Mouse (Mus musculus) hindbrain, embryonic 11.5 days (tissue): Measurements from ENCODE around the gene Evl. TPM values are rescaled to one million over a fixed set of nuclear protein-coding genes. Genes with fewer than 3 reads are reported as not detected.

ENCODE experiments used
- ATAC-seq: fragments of 200-750 bp; cut with Nextera tagmentation; 2 replicates; pipeline ENCODE4 v1.8.0; 2017; ENCODE audit warnings: mild to moderate bottlenecking, moderate TSS enrichment, moderate library complexity; ENCODE audit not compliant: low FRiP score
- DNase-seq: peaks from one replicate; pipeline ENCODE4 v3.0.0-alpha.2; 2015; ENCODE audit warnings: low spot score
- H3K27ac ChIP-seq: fragments of 300-500 bp; sonication (generic); 2 replicates; pipeline ENCODE4 v1.5.1; 2014; ENCODE audit warnings: mild to moderate bottlenecking, low read depth, low read length
- H3K27me3 ChIP-seq: fragments of 300-500 bp; sonication (generic); 2 replicates; pipeline ENCODE4 v1.6.1; 2014; ENCODE audit warnings: mild to moderate bottlenecking, low read length, moderate library complexity, mixed read lengths; ENCODE audit not compliant: control insufficient read depth, insufficient read depth
- H3K36me3 ChIP-seq: fragments of 300-500 bp; sonication (generic); 2 replicates; pipeline ENCODE4 v1.6.1; 2014; ENCODE audit warnings: mild to moderate bottlenecking, low read length, moderate library complexity, mixed read lengths; ENCODE audit not compliant: control insufficient read depth, insufficient read depth
- H3K4me1 ChIP-seq: fragments of 300-500 bp; sonication (generic); replicated peaks from 2 replicates; pipeline ENCODE4 v1.6.1; 2014; ENCODE audit warnings: low read length, mixed read lengths; ENCODE audit not compliant: control insufficient read depth, insufficient read depth
- H3K4me2 ChIP-seq: fragments of 300-500 bp; sonication (generic); replicated peaks from 2 replicates; pipeline ENCODE4 v1.6.1; 2014; ENCODE audit warnings: mild to moderate bottlenecking, low read depth, low read length
- H3K4me3 ChIP-seq: fragments of 300-500 bp; sonication (generic); 2 replicates; pipeline ENCODE4 v1.5.1; 2014; ENCODE audit warnings: low read depth, low read length
- H3K9ac ChIP-seq: fragments of 300-500 bp; sonication (generic); 2 replicates; pipeline ENCODE4 v1.6.1; 2014; ENCODE audit warnings: low read depth, low read length
- H3K9me3 ChIP-seq: fragments of 300-500 bp; sonication (generic); 2 replicates; pipeline ENCODE4 v1.6.1; 2016; ENCODE audit warnings: low read length; ENCODE audit not compliant: control insufficient read depth
- WGBS: fragments of 180-500 bp; shearing (Covaris S2); extraction: QIAGEN DNeasy Blood & Tissue Kit; methylation state at CpG from one replicate; pipeline ENCODE4 v1.1.7; 2014; 5-methylcytosine and 5-hydroxymethylcytosine counted together
- polyA plus RNA-seq: library from polyadenylated mRNA; unstranded; fragments of >200 nt; fragmentation: Nextera tagmentation; extraction: Ambion mirVana; gene quantifications from 2 replicates; pipeline ENCODE4 v1.2.1, GENCODE M21; 2014

The Evl gene
- polyA plus RNA-seq, 1 experiment from 2014 or later = 109 TPM

- no peak for ATAC-seq
- Histone ChIP-seq H3K9me3 (no peaks in the 10 kb centered on the region), H3K4me2 (no peak overlapping the region), H3K27ac (no peak overlapping the region), H3K36me3 (no peaks in the 10 kb centered on the region), H3K4me1 (no peaks in the 10 kb centered on the region), H3K9ac (no peak overlapping the region), H3K27me3 (no peaks in the 10 kb centered on the region), H3K4me3 (no peak overlapping the region)
- DNase-seq = no peak
These were observed 93.3 kb downstream of the Evl start for GRCm38 (mm10) chr12:108647784-108648183.

- no peaks in the 10 kb centered on the region for H3K27me3 ChIP-seq
- no peak overlapping the region for H3K4me3 ChIP-seq
- H3K4me1 ChIP-seq = no peaks in the 10 kb centered on the region
- ATAC-seq (no peak), DNase-seq (no peak)
- H3K9ac ChIP-seq = no peak overlapping the region
- H3K4me2 ChIP-seq = no peak overlapping the region
- 81% methylated on average over 7 of the region's 7 CpGs for WGBS
- no peaks in the 10 kb centered on the region for H3K9me3 ChIP-seq
- peaks cover 5% of the 10 kb centered on the region; the same call in 1 of the 2 replicates for H3K36me3 ChIP-seq
- no peak overlapping the region for H3K27ac ChIP-seq
These were observed 96.6 kb downstream of the Evl start for GRCm38 (mm10) chr12:108651053-108651660.

- no peaks in the 10 kb centered on the region for H3K4me1 ChIP-seq
- H3K9me3 ChIP-seq = no peaks in the 10 kb centered on the region
- peaks cover 5% of the 10 kb centered on the region; the same call in 1 of the 2 replicates for H3K36me3 ChIP-seq
- no peak overlapping the region for H3K4me2 ChIP-seq
- H3K9ac ChIP-seq = no peak overlapping the region
- DNase-seq = no peak
- whole genome bisulfite sequencing = 88% methylated on average over 11 of the region's 11 CpGs
- no peak overlapping the region for H3K27ac ChIP-seq
- H3K27me3 ChIP-seq = no peaks in the 10 kb centered on the region
- no peak for ATAC-seq
- H3K4me3 ChIP-seq = no peak overlapping the region
These were observed 99.1 kb downstream of the Evl start for GRCm38 (mm10) chr12:108653358-108654335.

GRCm38 (mm10) chr12:108657350-108657749, 102.8 kb downstream of the Evl start:
- no peaks in the 10 kb centered on the region for H3K27me3 ChIP-seq
- H3K36me3 ChIP-seq = peaks cover 5% of the 10 kb centered on the region; the same call in 1 of the 2 replicates
- DNase-seq (peak; percentile 49), ATAC-seq (no peak)
- H3K27ac ChIP-seq = no peak overlapping the region
- H3K9ac ChIP-seq = no peak overlapping the region
- 85% methylated on average over 1 of the region's 1 CpGs for WGBS
- H3K9me3 ChIP-seq = no peaks in the 10 kb centered on the region
- H3K4me2 ChIP-seq = no peak overlapping the region
- H3K4me3 ChIP-seq = no peak overlapping the region
- H3K4me1 ChIP-seq = no peaks in the 10 kb centered on the region

GRCm38 (mm10) chr12:108668606-108669235, 114.2 kb downstream of the Evl start:
- Histone ChIP-seq H3K9me3 (no peaks in the 10 kb centered on the region), H3K4me2 (no peak overlapping the region), H3K27ac (no peak overlapping the region), H3K4me3 (no peak overlapping the region), H3K4me1 (no peaks in the 10 kb centered on the region), H3K36me3 (0 out of 2 replicates have a peak, but pooled peaks cover 5% of the 10 kb centered on the region), H3K27me3 (no peaks in the 10 kb centered on the region), H3K9ac (no peak overlapping the region)
- no peak for ATAC-seq
- no peak for DNase-seq
- WGBS = 86% methylated on average over 8 of the region's 8 CpGs

GRCm38 (mm10) chr12:108671541-108671940, 117.0 kb downstream of the Evl start:
- H3K27me3 ChIP-seq = no peaks in the 10 kb centered on the region
- DNase-seq = no peak
- no peak for ATAC-seq
- no peak overlapping the region for H3K9ac ChIP-seq
- H3K9me3 ChIP-seq = no peaks in the 10 kb centered on the region
- H3K36me3 ChIP-seq = 0 out of 2 replicates have a peak, but pooled peaks cover 7% of the 10 kb centered on the region
- WGBS = 88% methylated on average over 2 of the region's 2 CpGs
- H3K27ac ChIP-seq = no peak overlapping the region
- H3K4me2 ChIP-seq = no peak overlapping the region
- H3K4me3 ChIP-seq = no peak overlapping the region
- no peaks in the 10 kb centered on the region for H3K4me1 ChIP-seq

GRCm38 (mm10) chr12:108672908-108673307, 118.4 kb downstream of the Evl start:
- DNase-seq (no peak), ATAC-seq (no peak)
- Histone ChIP-seq H3K9me3 (no peaks in the 10 kb centered on the region), H3K4me1 (no peaks in the 10 kb centered on the region), H3K27ac (no peak overlapping the region), H3K27me3 (no peaks in the 10 kb centered on the region), H3K4me3 (no peak overlapping the region), H3K36me3 (0 out of 2 replicates have a peak, but pooled peaks cover 5% of the 10 kb centered on the region), H3K9ac (no peak overlapping the region), H3K4me2 (no peak overlapping the region)
- WGBS = 86% methylated on average over 4 of the region's 4 CpGs

- WGBS = 67% methylated on average over 3 of the region's 3 CpGs
- H3K36me3 ChIP-seq = 0 out of 2 replicates have a peak, but pooled peaks cover 5% of the 10 kb centered on the region
These were observed 119.0 kb downstream of the Evl start for GRCm38 (mm10) chr12:108673546-108673945.

More at GRCm38 (mm10) chr12:108673546-108673945, 119.0 kb downstream of the Evl start:
- Histone ChIP-seq H3K9ac (no peak overlapping the region), H3K27ac (no peak overlapping the region), H3K4me1 (no peaks in the 10 kb centered on the region), H3K9me3 (no peaks in the 10 kb centered on the region), H3K4me2 (no peak overlapping the region), H3K4me3 (no peak overlapping the region), H3K27me3 (no peaks in the 10 kb centered on the region)
- DNase-seq (no peak), ATAC-seq (no peak)
